Mouse (Mus musculus): Measurements from ENCODE around the gene Foxc1.

Gene Foxc1

GRCm38 (mm10) chr13:31806428-31806832 is at the start of gene Foxc1:
Gene Foxc1 (plus strand): TSS chr13:31806633.
- peak; percentile 55 for DNase-seq (ENCODE audit: low spot score)

- no peak for DNase-seq (ENCODE audit: low spot score)
Observed at GRCm38 (mm10) chr13:31760411-31760810, 46.0 kb upstream of the Foxc1 start.

GRCm38 (mm10) chr13:31761057-31761456 is 45.4 kb upstream of the Foxc1 start:
- no peak for DNase-seq (ENCODE audit: low spot score)

- no peak for DNase-seq (ENCODE audit: low spot score)
Observed at GRCm38 (mm10) chr13:31764419-31764818, 42.0 kb upstream of the Foxc1 start.

GRCm38 (mm10) chr13:31765564-31765963 is 40.9 kb upstream of the Foxc1 start:
- no peak for DNase-seq (ENCODE audit: low spot score)

- DNase-seq (ENCODE audit: low spot score), result no peak
Observed at GRCm38 (mm10) chr13:31772882-31773281, 33.6 kb upstream of the Foxc1 start.

- DNase-seq (ENCODE audit: low spot score), result no peak
Observed at GRCm38 (mm10) chr13:31775762-31776161, 30.7 kb upstream of the Foxc1 start.

GRCm38 (mm10) chr13:31779281-31779981 is 27.0 kb upstream of the Foxc1 start:
- no peak for DNase-seq (ENCODE audit: low spot score)

- DNase-seq (ENCODE audit: low spot score), result no peak
Observed at GRCm38 (mm10) chr13:31780299-31780698, 26.1 kb upstream of the Foxc1 start.

- DNase-seq (ENCODE audit: low spot score), result no peak
Observed at GRCm38 (mm10) chr13:31782063-31782462, 24.4 kb upstream of the Foxc1 start.

GRCm38 (mm10) chr13:31784757-31785156 is 21.7 kb upstream of the Foxc1 start:
- DNase-seq (ENCODE audit: low spot score), result no peak

- DNase-seq (ENCODE audit: low spot score), result peak; percentile 54
Observed at GRCm38 (mm10) chr13:31792480-31793132, 13.8 kb upstream of the Foxc1 start.

- DNase-seq (ENCODE audit: low spot score), result no peak
Observed at GRCm38 (mm10) chr13:31793163-31793562, 13.3 kb upstream of the Foxc1 start.

- DNase-seq (ENCODE audit: low spot score), result no peak
Observed at GRCm38 (mm10) chr13:31797346-31797745, 9.1 kb upstream of the Foxc1 start.

GRCm38 (mm10) chr13:31798075-31798474 is 8.4 kb upstream of the Foxc1 start:
- no peak for DNase-seq (ENCODE audit: low spot score)

GRCm38 (mm10) chr13:31800581-31801576 is 5.6 kb upstream of the Foxc1 start:
- DNase-seq (ENCODE audit: low spot score), result peak; percentile 82

GRCm38 (mm10) chr13:31801703-31802305 is 4.6 kb upstream of the Foxc1 start:
- no peak for DNase-seq (ENCODE audit: low spot score)

- no peak for DNase-seq (ENCODE audit: low spot score)
Observed at GRCm38 (mm10) chr13:31802447-31802846, 4.0 kb upstream of the Foxc1 start.

- no peak for DNase-seq (ENCODE audit: low spot score)
Observed at GRCm38 (mm10) chr13:31803166-31804093, 3.0 kb upstream of the Foxc1 start.

GRCm38 (mm10) chr13:31804571-31804970 is 1.9 kb upstream of the Foxc1 start:
- no peak for DNase-seq (ENCODE audit: low spot score)
